Mouse (Mus musculus) lung, postnatal 0 days (tissue): ENCODE results near the gene Gm42878.

Experiments
- CTCF ChIP-seq: IDR thresholded peaks from 2 replicates; pipeline ENCODE4 v1.5.1; 2016; ENCODE audit warnings: antibody characterized with exemption, mild to moderate bottlenecking
- EP300 ChIP-seq: IDR thresholded peaks from 2 replicates; pipeline ENCODE4 v1.6.1; 2016; ENCODE audit warnings: antibody characterized with exemption, mild to moderate bottlenecking, control low read depth

GRCm38 (mm10) chr5:121581945-121582344 lies 36.7 kb upstream of the Gm42878 start:
- TF ChIP-seq CTCF (no peak), EP300 (no peak)
